Mouse (Mus musculus) Patski (cell line): ENCODE data around the gene Slc6a17. TPM values are rescaled to one million over a fixed set of nuclear protein-coding genes. Genes with fewer than 3 reads are reported as not detected.

Experiments
- ATAC-seq: fragments of 100-300 bp; one replicate; pipeline ENCODE4 v1.8.0; 2021
- CTCF ChIA-PET: fragments of 350-600 bp; sonication (Branson Sonifier 250); formaldehyde crosslinking; loops from one replicate; lab custom pipeline; 2022; ENCODE audit warnings: inconsistent platforms; lab: Charles Lee
- POLR2A ChIA-PET: fragments of 350-600 bp; sonication (Branson Sonifier 250); formaldehyde crosslinking; loops from one replicate; lab custom pipeline; 2022; ENCODE audit warnings: antibody characterized with exemption, inconsistent platforms; lab: Charles Lee
- DNase-seq: peaks from one replicate; pipeline ENCODE4 v3.0.0-alpha.2; 2011; ENCODE audit warnings: low read depth, low spot score
- H3K27me3 ChIP-seq: fragments of 371-371 bp; one replicate; pipeline ENCODE4 v1.5.1; 2021
- CTCF ChIP-seq: fragments of 100-300 bp; IDR thresholded peaks from one replicate; pipeline ENCODE4 v1.5.1; 2021
- in situ Hi-C: fragments of 300-500 bp; cut with MboI; formaldehyde crosslinking; loops from 3 replicates; pipeline ENCODE4 v1.11.1; 2018; ENCODE audit warnings: low pct_unique_long_range_greater_than_20kb, mixed read lengths
- polyA plus RNA-seq: library from polyadenylated mRNA; unstranded; gene quantifications from one replicate; pipeline ENCODE4 v1.2.3, GENCODE M21; 2021

Slc6a17 gene
- polyA plus RNA-seq, 1 experiment from 2014 or later, result 25.5 TPM

DNA sequence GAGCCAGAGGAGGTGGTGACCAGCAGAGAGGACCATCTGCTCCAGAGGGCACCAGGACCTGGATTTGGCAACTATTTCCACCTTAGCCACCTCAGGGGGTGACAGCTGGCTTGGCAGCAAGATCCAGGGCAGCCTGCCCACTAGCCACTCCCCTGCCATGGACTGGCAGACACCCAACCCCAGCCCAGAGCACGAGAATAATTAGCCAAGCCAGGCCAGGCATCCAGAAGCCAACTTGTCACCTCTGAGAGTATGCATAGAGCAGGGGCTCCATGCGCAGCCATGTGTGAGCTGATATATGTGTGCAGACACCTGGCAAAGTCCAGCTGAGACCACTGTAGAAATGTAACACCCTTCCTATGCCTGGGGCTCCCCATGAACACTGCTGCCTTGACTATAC is 29.1 kb upstream of the Slc6a17 start:
- ChIA-PET POLR2A (no interaction called here), CTCF (interaction anchor here (1.1 to 6.2 kb wide), 2 partner anchors 12 to 34 kb away, joined by 3 to 48 read pairs; no protein-coding TSS in a partner anchor)
- no peaks in the 10 kb centered on the region for H3K27me3 ChIP-seq
- peak; percentile 51 for ATAC-seq
- in situ Hi-C loops, result no loop called here
- no peak for DNase-seq
- no peak for TF ChIP-seq CTCF

- TF ChIP-seq CTCF, result no peak
- in situ Hi-C loops, result no loop called here
- DNase-seq, result no peak
- ChIA-PET CTCF (interaction anchor here (6.2 kb wide), 1 partner anchor 13 kb away, joined by 48 read pairs; no protein-coding TSS in a partner anchor), POLR2A (no interaction called here)
- H3K27me3 ChIP-seq, result no peaks in the 10 kb centered on the region
- ATAC-seq, result peak; percentile 7
Observed at GRCm38 (mm10) chr3:107545716-107546412, 28.0 kb upstream of the Slc6a17 start.

DNA sequence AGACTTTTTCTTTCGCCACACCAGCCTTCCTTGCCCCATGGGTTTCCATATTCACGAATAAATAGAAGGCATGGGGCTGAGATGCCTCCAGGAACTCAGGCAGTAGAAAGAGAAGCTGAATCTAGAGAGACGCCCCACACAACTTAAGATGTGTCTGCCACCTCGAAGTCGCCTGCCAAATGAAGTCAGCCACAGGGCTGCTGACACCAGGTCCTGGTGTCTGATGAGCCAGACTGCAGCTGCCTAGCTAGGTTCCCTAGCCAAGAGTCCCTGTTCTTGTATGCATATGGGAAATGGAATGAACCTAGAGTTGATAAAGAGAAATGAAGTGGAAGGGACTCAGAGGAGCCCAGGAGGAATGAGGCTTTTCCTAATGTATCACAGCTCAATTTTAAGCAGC is 27.5 kb upstream of the Slc6a17 start:
- H3K27me3 ChIP-seq, result no peaks in the 10 kb centered on the region
- ChIA-PET POLR2A (no interaction called here), CTCF (no interaction called here)
- no peak for ATAC-seq
- no peak for TF ChIP-seq CTCF
- DNase-seq, result no peak
- in situ Hi-C loops, result no loop called here

GRCm38 (mm10) chr3:107543158-107544080 is 25.6 kb upstream of the Slc6a17 start:
- H3K27me3 ChIP-seq, result no peaks in the 10 kb centered on the region
- CTCF ChIA-PET, result interaction anchor here (1.0 kb wide), 1 partner anchor 11 kb away, joined by 9 read pairs; no protein-coding TSS in a partner anchor
- peak; percentile 26 for ATAC-seq
- TF ChIP-seq CTCF, result no peak
- in situ Hi-C loops, result no loop called here
- no peak for DNase-seq
- POLR2A ChIA-PET, result no interaction called here

DNA sequence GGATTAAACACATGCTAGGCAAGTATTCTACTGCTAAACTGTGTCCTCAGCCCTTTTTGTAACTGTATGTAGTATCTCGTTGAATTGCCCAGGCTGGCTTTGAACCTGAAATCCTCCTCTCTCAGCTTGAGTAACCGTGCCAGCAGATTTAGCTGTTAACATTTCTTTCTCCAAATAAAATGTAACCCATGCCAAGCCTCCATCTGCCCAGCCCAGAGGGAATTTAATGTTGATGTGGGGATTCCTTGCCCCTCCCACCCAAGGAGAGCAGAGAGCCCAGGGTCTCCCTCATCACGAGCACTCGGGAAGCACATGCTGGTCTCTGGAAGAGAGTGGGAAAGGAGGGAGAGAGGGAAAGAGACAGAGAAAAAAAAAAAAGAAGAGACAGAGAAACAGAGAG is 24.8 kb upstream of the Slc6a17 start:
- no peak for DNase-seq
- in situ Hi-C loops, result no loop called here
- TF ChIP-seq CTCF, result no peak
- ATAC-seq, result no peak
- H3K27me3 ChIP-seq, result no peaks in the 10 kb centered on the region
- ChIA-PET POLR2A (no interaction called here), CTCF (interaction anchor here (1.0 kb wide), 3 partner anchors 11 to 17 kb away, joined by 3 to 9 read pairs (median 4); no protein-coding TSS in a partner anchor)

GRCm38 (mm10) chr3:107537504-107537889 is 19.7 kb upstream of the Slc6a17 start:
- ATAC-seq (no peak), DNase-seq (no peak)
- POLR2A ChIA-PET, result interaction anchor here (0.7 to 1.3 kb wide), 2 partner anchors 33 to 150 kb away, joined by 3 to 7 read pairs; no protein-coding TSS in a partner anchor
- in situ Hi-C loops, result no loop called here
- H3K27me3 ChIP-seq, result no peaks in the 10 kb centered on the region
- TF ChIP-seq CTCF, result no peak
- CTCF ChIA-PET, result interaction anchor here (0.8 to 2.7 kb wide), 3 partner anchors 12 to 50 kb away, joined by 3 to 14 read pairs (median 6); no protein-coding TSS in a partner anchor

- DNase-seq (no peak), ATAC-seq (peak; percentile 9)
- ChIA-PET POLR2A (interaction anchor here (1.3 kb wide), 1 partner anchor 33 kb away, joined by 3 read pairs; no protein-coding TSS in a partner anchor), CTCF (interaction anchor here (0.8 to 2.7 kb wide), 4 partner anchors 12 to 50 kb away, joined by 3 to 14 read pairs (median 5); no protein-coding TSS in a partner anchor)
- no peak for TF ChIP-seq CTCF
- in situ Hi-C loops, result no loop called here
- H3K27me3 ChIP-seq, result no peaks in the 10 kb centered on the region
Observed at GRCm38 (mm10) chr3:107536810-107537503, 19.1 kb upstream of the Slc6a17 start.

- DNase-seq (no peak), ATAC-seq (no peak)
- no peak for TF ChIP-seq CTCF
- no peaks in the 10 kb centered on the region for H3K27me3 ChIP-seq
- in situ Hi-C loops, result no loop called here
- ChIA-PET POLR2A (interaction anchor here (0.6 kb wide), 1 partner anchor 11 kb away, joined by 3 read pairs; no protein-coding TSS in a partner anchor), CTCF (interaction anchor here (2.0 kb wide), 1 partner anchor 11 kb away, joined by 4 read pairs; no protein-coding TSS in a partner anchor)
Observed at GRCm38 (mm10) chr3:107534951-107535350, 17.1 kb upstream of the Slc6a17 start.

DNA sequence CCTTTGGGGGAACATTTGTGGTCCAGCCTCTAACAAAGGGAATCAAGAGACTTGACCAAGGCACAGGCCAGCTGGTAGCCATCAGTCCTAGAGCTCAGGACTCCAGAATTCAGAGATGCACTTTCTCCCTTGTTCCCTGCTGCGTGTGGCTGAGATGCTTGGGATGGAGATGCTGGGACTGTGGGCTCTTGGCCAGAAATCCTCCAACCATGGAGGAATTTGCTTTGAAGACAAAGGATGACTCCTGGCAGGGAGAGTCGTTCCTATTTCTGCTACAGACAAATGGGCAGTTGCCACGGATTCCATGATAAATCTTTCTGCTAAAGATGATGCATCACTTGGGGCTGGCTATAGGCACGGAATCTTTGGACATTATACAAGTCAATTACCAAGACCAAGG is 15.7 kb upstream of the Slc6a17 start:
- POLR2A ChIA-PET, result interaction anchor here (0.7 to 1.1 kb wide), 2 partner anchors 18 to 27 kb away, joined by 3 to 4 read pairs; no protein-coding TSS in a partner anchor
- no peak for TF ChIP-seq CTCF
- DNase-seq (peak; percentile 97), ATAC-seq (peak; percentile 51)
- no peaks in the 10 kb centered on the region for H3K27me3 ChIP-seq
- in situ Hi-C loops, result no loop called here
- CTCF ChIA-PET, result interaction anchor here (1.0 to 2.9 kb wide), 4 partner anchors 9 to 25 kb away, joined by 4 to 9 read pairs (median 5); no protein-coding TSS in a partner anchor
